Mouse (Mus musculus) lung, postnatal 0 days (tissue): ENCODE measurements at regions not wholly inside any gene's neighbourhood (a gene's known extent, or its start where the extent isn't known, plus 50 kb on each side); places are given as distances from the start of the nearest gene placed in this dataset.

Experiments used
- CTCF ChIP-seq: IDR thresholded peaks from 2 replicates; pipeline ENCODE4 v1.5.1; 2016; ENCODE audit warnings: antibody characterized with exemption, mild to moderate bottlenecking
- EP300 ChIP-seq: IDR thresholded peaks from 2 replicates; pipeline ENCODE4 v1.6.1; 2016; ENCODE audit warnings: antibody characterized with exemption, mild to moderate bottlenecking, control low read depth

- TF ChIP-seq CTCF (no peak), EP300 (no peak)
These were observed 262.5 kb downstream of the Myh15 start for GRCm38 (mm10) chr16:49319774-49320173.
